Mouse (Mus musculus) heart, postnatal 25 days (tissue): Measurements from ENCODE around the gene Clec16a. TPM values are rescaled to one million over a fixed set of nuclear protein-coding genes. Genes with fewer than 3 reads are reported as not detected.

Experiments
- DNase-seq: peaks from one replicate; pipeline ENCODE4 v3.0.0; 2022; ENCODE audit warnings: low spot score
- intact Hi-C: fragments of 180-260 bp; cut with DNase I; formaldehyde crosslinking; loops from one replicate; pipeline ENCODE4 v1.15.1; 2025
- total RNA-seq, 2 experiments: library from RNA; stranded (reverse); gene quantifications; 2 replicates each; pipeline ENCODE4 v1.2.3; 2021

The Clec16a gene
- 10 to 100 TPM; 55.1 to 56.0 TPM for total RNA-seq

DNA sequence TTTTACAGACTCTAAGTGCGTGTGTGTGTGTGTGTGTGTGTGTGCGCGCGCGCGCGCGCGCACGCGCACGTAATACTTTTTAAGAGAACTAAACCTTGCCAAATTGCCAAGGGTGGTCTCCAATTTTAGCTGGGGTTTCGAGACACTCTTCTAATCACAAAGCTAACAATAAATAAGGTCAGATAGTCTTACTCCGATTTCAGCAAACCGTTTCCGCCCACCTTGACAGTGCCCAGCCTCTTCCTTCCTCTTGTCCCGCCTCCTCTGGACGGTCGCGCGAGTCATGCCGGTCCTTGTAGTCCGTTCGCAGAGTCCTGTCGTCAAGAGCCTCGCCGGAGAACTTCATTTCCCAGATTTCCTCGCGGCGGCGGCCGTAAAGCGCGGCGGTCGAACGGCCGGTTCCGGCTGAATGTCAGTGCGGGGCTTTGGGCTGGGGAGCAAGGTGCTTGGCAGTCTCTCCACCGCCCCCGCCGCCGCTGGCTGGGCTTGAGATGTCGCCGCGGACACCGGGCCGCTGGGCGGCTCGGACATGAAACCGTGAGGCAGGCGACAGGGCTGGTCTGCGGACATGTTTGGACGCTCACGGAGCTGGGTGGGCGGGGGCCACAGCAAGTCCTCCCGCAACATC, at the start of gene Clec16a:
Clec16a (plus strand) TSS at position 345 of the 628 bp plus-strand sequence.
- intact Hi-C loops, result loop anchor here (10.0 kb wide), 2 partner anchors 590 to 710 kb away; partner anchors contain the start of genes Gspt1 and Txndc11
- peak; percentile 91 for DNase-seq

DNA sequence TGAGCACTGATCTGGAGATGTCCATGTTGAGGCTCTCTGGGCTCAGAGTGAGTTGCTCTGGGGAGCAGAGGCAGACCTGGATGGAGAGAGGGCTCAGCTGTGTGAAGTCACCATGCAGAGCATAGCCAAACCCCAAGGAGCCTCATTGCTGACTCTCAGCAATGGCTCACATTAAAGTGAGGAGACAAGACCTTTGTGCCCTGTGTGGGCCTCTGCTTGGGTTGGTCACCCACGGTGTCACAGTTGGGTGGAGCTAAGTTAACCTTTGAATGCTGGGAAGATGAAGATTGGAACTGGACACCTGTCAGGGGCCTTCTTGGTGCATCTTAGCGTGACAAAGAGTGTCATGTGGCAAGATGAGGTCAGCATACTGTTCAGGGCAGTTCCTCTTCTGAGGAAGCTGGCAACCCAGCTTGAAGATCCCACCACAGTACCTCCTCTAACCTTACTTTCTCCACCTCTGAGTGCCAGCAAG, 49.3 kb upstream of the Clec16a start:
- intact Hi-C loops, result no loop called here

DNA sequence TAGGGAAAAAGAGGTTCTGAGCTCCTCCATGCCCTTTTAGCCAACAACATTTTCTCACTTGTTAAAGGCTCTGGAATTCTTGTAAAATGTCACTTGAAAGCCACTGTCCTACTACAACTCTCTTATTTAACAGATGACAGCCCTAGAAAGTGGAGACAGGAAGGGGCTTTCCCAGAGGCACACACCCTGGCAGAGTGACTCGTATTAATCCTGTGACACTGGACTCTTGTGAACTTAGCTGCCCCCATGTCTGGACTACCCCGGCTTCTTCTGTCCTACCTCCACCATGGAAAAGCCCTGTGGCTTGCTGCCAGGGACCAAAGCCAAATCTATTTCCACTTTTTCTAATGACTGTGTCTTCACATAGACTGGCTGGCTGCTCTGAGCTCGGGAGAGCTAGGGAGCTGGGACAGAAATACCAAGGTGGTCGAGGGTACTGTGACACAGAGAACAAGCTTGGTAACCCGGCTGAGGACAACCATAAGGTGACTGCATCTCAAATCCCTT, 47.0 kb upstream of the Clec16a start:
- intact Hi-C loops, result no loop called here
- DNase-seq, result no peak

More for the DNA sequence above, 49.3 kb upstream of the Clec16a start:
- no peak for DNase-seq

GRCm38 (mm10) chr16:10499122-10499521, 46.0 kb upstream of the Clec16a start:
- intact Hi-C loops, result no loop called here
- DNase-seq, result no peak

- intact Hi-C loops, result no loop called here
- DNase-seq, result no peak
These were observed 43.3 kb upstream of the Clec16a start for GRCm38 (mm10) chr16:10501865-10502264.

DNA sequence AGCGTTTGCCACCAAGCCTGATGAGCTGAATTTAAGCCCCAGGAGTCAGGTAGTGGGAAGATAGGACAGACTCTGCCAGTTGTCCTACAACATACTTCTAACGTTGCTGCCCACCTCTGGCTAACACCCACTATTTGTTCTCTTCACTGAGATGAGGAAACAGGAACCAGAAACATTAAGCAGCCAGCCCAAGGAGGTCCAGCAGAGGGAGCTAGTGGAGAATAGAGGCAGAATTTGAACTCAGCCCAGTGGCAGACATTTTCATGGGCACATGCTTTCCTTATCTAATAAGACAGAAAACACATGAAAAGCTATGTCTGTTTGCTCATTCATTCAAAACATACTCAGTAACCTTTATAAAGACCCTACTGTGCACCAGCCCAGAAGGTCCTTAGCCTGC, 42.1 kb upstream of the Clec16a start:
- no peak for DNase-seq
- intact Hi-C loops, result no loop called here

DNA sequence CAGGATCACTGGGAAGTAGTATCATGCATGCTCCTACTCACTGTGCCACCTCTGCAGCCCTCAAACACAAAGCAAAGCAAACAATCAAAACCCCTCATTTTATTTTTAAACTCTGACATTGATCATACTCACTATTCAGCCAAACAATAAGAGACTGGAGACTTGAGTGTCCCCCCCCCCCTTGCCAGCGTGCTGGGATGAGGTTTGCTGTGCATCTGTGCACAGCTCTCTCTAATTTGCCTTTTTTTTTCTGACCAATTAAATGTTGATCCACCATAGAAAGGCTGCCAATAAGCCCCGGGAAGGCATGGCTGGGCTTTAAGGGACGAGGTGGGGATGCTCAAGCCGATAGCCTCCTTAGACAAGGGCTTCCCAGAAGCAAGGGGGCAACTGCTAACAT, 37.7 kb upstream of the Clec16a start:
- no peak for DNase-seq
- intact Hi-C loops, result no loop called here

DNA sequence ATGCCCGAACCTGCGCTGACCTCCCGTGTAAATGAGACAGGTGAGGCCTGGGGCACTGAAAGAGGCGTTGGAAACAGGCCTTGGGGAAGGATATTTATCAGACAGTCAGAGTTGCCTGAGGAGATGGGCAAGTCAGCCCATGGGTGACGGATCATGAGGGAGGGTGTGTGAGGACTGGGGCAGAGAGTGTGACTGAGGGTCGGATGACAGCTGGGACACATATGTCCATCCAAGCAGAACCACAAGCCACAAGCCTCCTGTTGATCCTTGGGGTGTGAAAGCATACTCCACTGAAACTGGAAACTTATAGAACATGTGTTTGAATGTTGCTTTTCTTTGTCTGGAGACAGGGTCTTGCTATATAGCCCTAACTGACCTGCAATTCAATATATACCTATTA, 36.4 kb upstream of the Clec16a start:
- intact Hi-C loops, result no loop called here
- no peak for DNase-seq

- DNase-seq, result no peak
- intact Hi-C loops, result no loop called here
These were observed 34.5 kb upstream of the Clec16a start for GRCm38 (mm10) chr16:10510477-10511133.

DNA sequence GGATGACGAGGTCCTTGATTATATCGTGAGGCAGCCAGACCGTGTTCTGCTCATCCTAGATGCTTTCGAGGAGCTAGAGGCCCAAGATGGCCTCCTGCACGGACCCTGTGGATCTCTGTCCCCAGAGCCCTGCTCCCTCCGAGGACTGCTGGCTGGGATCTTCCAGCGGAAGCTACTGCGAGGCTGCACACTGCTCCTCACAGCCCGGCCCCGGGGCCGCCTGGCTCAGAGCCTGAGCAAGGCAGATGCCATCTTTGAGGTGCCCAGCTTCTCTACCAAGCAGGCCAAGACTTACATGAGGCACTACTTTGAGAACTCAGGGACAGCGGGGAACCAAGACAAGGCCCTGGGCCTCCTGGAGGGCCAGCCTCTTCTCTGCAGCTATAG, 34.0 kb upstream of the Clec16a start:
- no peak for DNase-seq
- intact Hi-C loops, result no loop called here

GRCm38 (mm10) chr16:10515953-10516572, 29.1 kb upstream of the Clec16a start:
- intact Hi-C loops, result no loop called here
- DNase-seq, result no peak

DNA sequence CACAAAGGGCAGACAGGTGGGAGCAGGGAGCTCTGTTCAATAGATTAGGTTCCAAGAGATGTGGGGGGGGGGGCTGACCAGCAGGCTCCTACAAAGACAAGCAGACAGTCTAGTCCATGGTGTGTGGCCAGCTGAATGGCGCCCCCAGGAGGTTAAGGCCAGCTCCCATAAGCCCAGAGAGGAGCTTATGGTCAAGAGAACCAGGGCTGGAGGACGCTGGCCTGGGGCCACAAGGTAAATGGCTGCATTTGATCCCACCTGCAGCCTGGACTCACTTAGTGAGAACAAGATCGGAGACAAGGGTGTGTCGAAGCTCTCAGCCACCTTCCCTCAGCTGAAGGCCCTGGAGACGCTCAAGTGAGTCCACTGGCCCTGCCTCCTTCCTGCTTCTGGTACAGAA, 27.1 kb upstream of the Clec16a start:
- DNase-seq, result no peak
- intact Hi-C loops, result no loop called here

DNA sequence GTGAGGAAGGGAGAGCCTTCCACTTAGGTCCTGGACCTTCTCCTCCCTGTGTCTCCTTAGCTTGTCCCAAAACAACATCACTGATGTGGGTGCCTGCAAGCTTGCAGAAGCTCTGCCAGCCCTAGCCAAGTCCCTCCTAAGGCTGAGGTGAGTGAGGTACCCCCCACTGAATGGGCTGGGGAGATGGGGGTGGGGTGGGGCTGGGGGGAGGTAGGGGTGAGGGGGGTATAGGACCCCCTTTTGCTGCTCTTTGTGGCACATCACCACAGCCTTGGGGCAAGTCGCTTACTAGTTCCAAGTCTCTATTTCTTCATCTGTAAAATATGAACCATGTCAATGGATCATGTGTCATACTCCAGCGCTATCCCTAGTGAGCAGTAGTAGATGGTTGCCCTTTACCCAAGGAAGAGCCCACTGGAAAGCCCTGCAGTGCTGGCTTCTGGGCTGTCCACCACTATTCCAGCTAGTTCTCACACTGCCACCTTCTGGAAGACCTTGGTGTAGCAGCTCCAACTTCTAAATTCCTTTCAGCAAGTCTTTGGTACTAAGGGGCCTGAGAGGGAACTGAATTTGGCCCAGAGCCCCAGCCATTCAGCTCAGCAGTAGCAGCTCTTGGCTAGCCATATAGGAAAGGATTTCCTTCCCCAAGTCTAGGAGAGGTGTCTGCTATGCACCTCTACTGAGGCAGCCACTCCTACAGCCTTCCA, 24.1 kb upstream of the Clec16a start:
- intact Hi-C loops, result loop anchor here (2.0 to 5.0 kb wide), 3 partner anchors 104 to 434 kb away; no protein-coding TSS in a partner anchor
- DNase-seq, result no peak

GRCm38 (mm10) chr16:10522811-10523210, 22.3 kb upstream of the Clec16a start:
- DNase-seq, result no peak
- intact Hi-C loops, result loop anchor here (5.0 kb wide), 2 partner anchors 106 to 436 kb away; no protein-coding TSS in a partner anchor

- intact Hi-C loops, result loop anchor here (5.0 kb wide), 2 partner anchors 106 to 436 kb away; no protein-coding TSS in a partner anchor
- no peak for DNase-seq
These were observed 21.5 kb upstream of the Clec16a start for GRCm38 (mm10) chr16:10523650-10524049.

- no peak for DNase-seq
- intact Hi-C loops, result loop anchor here (5.0 kb wide), 2 partner anchors 108 to 438 kb away; no protein-coding TSS in a partner anchor
These were observed 20.1 kb upstream of the Clec16a start for GRCm38 (mm10) chr16:10524866-10525609.

DNA sequence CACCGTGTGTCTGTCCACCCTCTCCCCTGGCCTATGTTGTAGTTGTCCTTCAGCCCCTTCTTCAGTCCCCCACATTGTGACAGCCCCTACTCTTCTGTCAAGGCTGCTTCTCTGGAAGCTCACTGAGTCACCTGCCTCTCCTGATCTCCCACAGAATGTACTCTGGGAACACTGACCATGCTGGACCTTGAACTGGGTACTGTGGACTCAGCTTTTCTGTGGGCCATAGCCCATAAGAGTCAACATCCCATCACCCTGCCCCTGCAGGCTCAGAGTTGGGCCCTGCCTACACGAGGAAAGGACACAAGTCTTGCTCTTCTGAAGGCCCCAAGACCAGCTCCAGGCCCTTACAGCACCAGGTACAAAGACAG, 19.5 kb upstream of the Clec16a start:
- intact Hi-C loops, result no loop called here
- DNase-seq, result no peak

DNA sequence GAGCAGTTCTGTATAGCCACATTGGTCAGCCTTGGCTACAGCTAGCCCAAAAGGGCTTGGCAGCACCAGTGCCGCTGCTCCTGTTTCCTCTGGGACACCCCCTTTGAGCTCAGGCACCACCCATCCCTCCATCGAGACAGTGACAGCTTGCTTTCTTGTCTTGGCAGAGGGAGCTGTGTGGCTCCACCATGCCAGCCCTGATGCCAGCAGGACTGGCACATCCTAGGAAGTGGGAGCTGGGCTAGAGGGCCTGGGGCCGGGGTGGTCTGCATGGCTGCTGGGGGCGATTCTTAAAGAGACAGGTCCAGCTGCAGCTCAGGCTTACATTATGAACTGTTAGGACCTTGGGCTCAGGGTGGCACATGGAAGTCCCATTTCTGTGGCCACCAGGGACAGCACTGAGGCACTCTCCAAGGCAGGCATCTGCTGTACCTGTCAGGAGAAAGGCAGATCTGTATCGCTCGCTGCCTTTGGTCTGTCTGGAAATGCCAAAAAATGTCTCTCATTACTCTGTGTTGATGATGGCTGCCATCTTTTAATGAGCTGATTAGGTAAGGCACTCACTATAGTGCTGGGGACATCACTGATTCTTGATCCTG, 18.0 kb upstream of the Clec16a start:
- DNase-seq, result no peak
- intact Hi-C loops, result no loop called here

GRCm38 (mm10) chr16:10528382-10528781, 16.8 kb upstream of the Clec16a start:
- no peak for DNase-seq
- intact Hi-C loops, result no loop called here
